Mouse (Mus musculus): ENCODE data around the gene Akt2.

DNA sequence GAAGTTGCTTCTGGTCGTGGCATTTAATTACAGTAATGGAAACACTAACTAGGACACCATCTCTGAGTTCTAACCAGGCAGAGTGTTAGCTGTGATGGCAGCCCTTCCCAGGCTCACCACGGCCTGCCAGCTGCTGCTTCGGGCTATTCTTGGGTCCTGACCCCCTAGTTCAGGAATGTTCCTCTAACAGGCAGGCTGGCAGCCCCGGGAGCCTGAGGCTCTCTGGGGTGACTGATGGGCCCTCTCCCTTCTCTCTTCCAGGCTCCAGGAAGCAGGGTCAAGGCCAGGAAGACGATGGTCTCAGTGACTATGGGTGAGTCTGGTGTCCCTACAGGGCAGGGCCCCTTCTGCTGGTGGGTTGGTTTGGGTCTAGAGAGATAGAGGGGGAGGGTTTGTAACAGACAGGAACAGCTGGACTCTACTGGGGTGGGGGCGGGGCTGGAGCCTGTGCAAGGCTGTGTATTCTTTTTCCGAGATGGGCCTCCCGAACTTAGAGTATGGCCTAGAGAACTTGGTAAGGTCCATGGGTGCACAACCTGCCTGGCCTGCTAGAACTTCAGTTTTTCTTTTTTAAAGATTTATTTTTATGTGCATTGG is 31.0 kb upstream of the Akt2 start:
- no peak for TF ChIP-seq CTCF (IDR thresholded peaks at IDR 0.05; ENCODE audit: control insufficient read depth, insufficient read depth, insufficient read length)
- no peak for TF ChIP-seq MYOG (IDR thresholded peaks at IDR 0.05; ENCODE audit: control insufficient read depth, extremely low read depth, insufficient read length)
- TF ChIP-seq CEBPB (IDR thresholded peaks at IDR 0.05; ENCODE audit: low read depth): no peak
- no peak for TF ChIP-seq FOSL1 (IDR thresholded peaks at IDR 0.05; ENCODE audit: insufficient read depth, low read length, poor library complexity, severe bottlenecking)
- no peak for TF ChIP-seq USF1 (IDR thresholded peaks at IDR 0.05; ENCODE audit: low read depth)
- TF ChIP-seq MAX (IDR thresholded peaks at IDR 0.05): no peak

Measured in C2C12 (cell line).